Mouse (Mus musculus) retina, adult 2 months (tissue): ENCODE measurements around the gene Gnaq.
A peak's percentile ranks its signal among the peaks of the same experiment; 100 is the strongest.

Experiments
- DNase-seq: peaks from one replicate; pipeline ENCODE4 v3.0.0-alpha.2; 2012; ENCODE audit warnings: low read depth, low spot score

Gnaq gene

DNA sequence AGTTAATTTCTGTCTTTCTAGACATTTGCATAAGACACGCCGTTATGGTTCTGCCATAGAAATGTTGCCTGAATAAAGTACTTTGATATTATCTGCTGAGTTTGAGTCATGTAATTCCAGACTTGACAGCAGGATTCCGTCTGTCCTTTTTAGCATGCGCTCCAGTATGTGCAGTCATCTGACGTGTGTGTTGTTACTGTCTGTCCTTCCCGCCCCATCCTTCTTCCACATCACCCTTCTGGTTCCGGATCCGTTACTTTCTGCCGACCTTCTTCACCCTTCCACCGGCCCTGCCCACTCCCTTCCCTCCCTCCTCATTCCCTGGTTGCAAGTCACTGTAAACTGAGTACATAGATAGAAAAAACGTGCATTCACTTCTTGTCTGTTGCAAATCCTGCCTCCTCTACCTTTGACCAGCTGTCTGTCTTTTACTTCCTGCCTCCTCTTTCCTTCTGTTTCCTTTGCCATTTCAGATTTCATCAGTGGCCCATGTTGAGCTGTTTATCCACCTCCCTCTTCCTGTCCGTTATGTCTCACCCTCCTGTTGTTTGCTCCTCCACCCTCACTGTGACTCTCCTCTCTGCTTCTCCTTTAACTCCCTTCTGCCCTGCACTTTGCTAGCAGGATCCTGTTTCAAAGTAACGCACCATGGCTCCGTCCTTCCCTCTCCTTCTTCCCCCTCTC is 185.6 kb downstream of the Gnaq start:
- DNase-seq, result no peak

GRCm38 (mm10) chr19:16319986-16320385 is 187.4 kb downstream of the Gnaq start:
- no peak for DNase-seq

GRCm38 (mm10) chr19:16322986-16323385 is 190.4 kb downstream of the Gnaq start:
- no peak for DNase-seq

DNA sequence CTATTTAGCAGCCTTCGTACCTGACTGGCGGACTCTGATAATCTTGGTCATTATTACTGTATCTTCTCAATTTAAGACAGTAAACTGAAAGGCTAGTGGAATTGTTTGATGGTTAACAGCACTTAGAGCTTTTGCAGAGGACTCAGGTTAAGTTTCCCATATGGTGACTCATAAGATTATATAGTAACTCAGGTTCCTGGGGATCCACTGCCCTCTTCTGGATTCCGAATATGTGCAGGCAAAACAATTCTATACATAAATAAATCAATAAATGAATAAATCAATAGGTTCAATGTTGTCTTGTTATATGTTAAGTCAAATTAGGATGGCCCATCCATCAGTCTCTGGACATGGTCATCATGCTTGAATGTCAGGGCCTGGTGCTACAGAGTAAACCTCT is 191.6 kb downstream of the Gnaq start:
- no peak for DNase-seq

GRCm38 (mm10) chr19:16325911-16326310 is 193.3 kb downstream of the Gnaq start:
- DNase-seq, result no peak

DNA sequence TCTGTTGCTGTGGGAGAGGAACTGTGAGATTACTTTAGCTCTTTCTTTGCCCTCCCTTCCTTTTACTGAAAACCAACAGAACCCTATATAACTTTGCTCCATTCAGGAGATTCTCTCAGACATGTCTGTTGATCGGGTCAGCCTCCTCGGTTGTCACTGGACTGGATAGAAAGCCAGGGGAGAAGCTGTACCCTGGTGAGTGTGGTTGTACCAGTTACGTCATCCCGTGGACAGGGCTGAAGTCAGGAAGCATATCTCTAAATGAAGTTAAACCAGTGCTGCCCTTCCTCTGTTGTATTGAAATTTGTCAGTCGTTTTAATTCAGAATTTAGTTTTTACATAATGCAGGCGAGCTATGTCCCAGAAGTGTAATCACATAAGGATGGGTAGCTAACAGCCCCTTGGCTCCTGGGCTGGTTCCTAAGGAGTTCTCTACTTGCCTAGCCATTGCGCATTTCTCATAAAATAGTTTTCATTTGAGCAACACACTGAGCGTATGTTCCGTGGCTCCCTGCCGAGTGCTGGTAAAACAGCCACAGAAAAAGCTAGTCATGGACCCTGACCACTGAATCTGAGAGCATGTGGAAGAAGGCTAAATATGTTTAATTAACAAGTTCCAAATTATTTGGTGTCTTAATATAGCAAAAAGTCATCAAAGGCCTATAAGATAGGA is 194.9 kb downstream of the Gnaq start:
- no peak for DNase-seq

DNA sequence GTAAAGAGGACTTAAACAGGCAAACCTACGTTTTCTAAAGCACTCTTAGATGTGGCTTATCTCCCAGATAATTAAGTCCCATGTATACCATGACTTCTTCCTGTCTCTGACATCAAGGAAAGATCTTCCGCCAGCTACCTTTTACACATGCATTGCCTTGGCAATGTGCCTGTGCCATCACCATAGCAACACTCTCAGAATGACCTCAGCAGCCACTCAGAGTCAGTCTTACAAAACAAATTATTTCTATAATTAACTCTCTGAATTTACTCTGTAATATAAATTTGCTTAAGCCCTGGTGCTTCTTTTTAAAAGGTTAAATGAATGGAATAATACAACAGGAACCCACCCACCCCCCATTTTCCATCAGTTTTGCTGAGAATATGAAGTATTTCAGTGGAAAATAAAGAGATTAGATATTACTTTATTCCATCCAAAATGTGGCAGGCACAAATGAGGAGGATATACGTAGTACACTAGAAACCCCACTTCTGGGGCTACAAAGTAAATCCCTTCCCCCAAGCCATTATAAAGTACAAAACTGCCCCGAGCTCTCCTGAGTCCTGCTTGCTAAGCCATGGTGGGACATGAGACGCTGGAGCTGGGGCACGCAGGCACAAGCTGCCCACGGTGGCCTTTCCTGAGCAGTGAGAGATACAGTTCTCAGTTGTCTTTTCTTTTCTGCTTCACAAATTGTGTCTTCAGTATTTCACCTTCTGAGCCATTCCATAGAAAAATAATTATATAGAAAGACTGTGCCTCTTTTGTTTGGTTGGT is 195.6 kb downstream of the Gnaq start:
- peak; percentile 33 for DNase-seq

DNA sequence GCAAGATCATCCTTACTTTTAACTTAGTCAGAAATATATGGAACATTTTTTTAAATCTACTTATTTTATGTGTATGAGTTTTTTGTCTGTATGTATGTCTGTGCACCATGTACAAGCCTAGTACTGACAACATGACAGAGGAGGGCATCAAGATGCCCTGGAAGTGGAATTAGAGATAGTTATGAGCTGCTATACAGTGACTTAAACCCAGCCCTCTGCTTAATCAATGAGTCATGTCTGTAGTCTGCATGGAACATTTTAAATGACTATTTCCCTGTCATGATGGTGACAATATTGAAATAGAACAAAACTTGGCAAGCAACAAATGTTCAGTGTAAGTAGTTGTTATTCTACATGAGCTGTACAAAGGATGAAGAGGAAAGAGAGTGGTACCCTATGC is 196.4 kb downstream of the Gnaq start:
- no peak for DNase-seq

DNA sequence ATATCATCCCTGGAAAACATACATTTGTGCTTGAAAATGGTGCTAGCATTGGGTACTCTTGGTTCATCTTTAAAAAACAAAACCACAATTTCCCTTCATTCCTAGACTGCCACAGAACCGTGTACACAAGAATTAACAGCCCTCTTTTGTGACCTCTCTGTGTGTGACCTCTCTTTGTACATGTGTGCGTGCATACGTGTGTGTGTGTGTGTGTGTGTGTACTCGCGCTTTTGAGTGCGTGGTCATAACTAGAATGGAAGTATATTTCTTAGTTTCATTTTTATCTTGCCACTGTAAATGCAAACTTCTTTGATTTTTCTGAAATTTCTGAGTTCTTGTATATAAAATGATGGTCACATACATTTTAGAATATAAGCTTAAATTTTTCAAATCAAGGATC is 197.0 kb downstream of the Gnaq start:
- DNase-seq, result no peak

DNA sequence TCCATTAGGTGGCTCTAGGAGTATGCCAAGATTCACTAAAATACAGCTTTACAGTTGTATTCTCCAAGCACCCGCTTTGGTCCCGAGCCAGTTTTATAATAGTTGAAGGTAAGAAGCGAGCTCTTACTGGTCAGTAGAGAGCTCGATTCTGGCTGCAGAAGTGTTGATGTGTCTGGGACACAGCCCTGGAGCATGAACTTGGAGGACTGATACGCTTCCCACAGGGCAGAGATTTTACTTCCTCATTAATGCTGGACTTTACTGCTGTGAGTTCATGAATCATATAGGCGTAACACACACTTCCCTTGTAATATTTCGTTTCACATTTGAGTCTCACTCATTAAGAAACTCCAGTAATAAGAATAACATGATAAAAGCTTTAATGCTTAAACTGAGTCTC is 197.5 kb downstream of the Gnaq start:
- DNase-seq, result no peak

GRCm38 (mm10) chr19:16331047-16331446 is 198.4 kb downstream of the Gnaq start:
- DNase-seq, result no peak

- DNase-seq, result no peak
Measured at GRCm38 (mm10) chr19:16337866-16338530, 205.4 kb downstream of the Gnaq start.

- no peak for DNase-seq
Measured at GRCm38 (mm10) chr19:16339954-16340586, 207.4 kb downstream of the Gnaq start.

DNA sequence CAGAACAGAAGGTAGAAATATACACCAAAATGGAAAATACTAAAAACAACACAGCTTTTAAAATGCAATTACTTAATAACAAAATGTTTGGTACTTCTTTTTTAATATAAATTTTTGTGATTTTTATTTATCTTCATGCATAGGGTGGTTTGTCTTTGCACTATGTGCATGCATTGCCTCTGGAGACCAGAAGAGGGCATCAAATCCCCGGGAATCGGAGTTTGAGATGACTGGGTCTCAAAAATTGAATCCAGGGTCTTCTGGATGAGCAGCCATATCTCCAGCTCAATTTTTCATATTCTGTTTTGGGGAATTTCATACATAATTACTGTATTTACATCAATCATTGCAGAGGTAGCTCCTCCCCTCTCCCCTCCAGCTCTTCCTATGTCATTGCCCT is 210.1 kb downstream of the Gnaq start:
- DNase-seq, result no peak

- no peak for DNase-seq
Measured at GRCm38 (mm10) chr19:16345516-16345915, 212.9 kb downstream of the Gnaq start.

DNA sequence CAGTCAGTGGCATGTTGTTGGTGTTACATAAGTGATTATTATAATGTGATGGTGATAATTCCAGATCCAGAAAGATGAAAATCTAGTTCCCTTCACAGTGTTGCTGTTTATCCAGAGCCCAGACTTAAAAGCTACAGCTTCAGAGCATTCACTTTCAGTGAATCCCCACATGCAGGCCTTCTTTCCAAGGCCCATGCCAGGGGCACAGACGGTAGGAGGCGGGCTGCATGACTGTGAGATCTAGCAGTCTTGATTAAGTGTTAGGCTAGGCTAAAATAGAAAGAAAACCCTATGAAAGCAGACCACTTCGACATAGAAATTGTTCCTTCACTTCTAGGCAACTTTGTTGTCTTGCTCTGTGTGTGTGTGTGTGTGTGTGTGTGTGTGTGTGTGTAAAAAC is 214.4 kb downstream of the Gnaq start:
- DNase-seq, result no peak

DNA sequence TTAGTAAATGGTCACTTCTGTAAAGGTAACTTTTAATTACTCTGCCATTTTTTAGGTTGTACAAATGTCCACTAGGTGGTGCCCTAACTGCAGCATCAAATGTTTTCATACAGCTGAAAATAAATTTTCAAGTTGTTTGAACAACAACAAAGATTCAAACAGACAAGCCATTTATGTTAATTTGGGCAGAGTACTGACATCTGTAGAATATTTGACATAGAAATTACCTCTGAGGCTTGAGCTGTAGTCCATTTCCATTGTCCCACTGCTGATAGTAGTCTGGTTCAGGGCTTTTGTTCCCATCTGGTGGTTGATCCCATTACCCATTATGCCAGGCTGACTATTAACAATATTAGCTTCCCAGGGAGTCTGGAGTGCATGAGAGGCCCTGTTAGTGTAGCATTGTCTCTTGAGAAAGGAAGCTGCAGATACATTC is 221.1 kb downstream of the Gnaq start:
- DNase-seq, result peak; percentile 16

GRCm38 (mm10) chr19:16358148-16358547 is 225.5 kb downstream of the Gnaq start:
- no peak for DNase-seq

- no peak for DNase-seq
Measured at GRCm38 (mm10) chr19:16358905-16359304, 226.3 kb downstream of the Gnaq start.

DNA sequence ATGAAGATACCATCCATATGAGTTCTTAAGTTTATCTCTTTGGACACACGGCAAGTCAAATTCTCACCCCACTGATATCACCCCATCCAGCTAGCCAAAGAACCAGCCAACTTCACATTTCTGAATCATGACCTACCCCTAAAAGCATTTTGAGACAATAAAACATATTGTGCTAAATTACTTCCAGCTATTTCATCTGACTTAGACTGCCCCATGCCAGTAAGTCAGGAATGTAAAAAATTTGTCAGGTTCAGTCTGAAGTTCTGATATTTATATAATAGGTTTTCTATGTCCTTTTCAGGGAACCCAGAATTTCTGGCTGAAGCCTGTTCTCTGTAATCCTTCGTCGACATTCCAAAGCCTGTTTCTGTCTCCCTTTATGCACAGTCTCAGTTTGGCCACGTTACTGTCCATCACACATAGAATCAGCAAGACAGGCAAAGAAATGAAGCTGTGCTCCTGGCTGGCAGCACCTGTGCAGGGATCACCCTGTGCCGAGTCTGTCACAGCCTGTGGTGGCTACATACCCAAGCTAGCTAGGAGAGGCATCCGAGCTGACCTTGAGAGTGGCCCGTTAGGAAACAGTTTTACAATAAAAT is 233.9 kb downstream of the Gnaq start:
- DNase-seq, result no peak

GRCm38 (mm10) chr19:16367218-16367617 is 234.6 kb downstream of the Gnaq start:
- DNase-seq, result no peak
